Mouse (Mus musculus): ENCODE measurements at regions not wholly inside any gene's neighbourhood (a gene's known extent, or its start where the extent isn't known, plus 50 kb on each side); places are given as distances from the start of the nearest gene placed in this dataset.

GRCm38 (mm10) chr9:33238190-33238589 lies 602.2 kb downstream of the Ets1 start:
- no peak for TF ChIP-seq NANOG (IDR thresholded peaks at IDR 0.05; ENCODE audit: borderline replicate concordance, low read length)
- no peak for TF ChIP-seq CTCF (conservative IDR thresholded peaks at IDR 0.05; ENCODE audit: low read length)
